Mouse (Mus musculus) frontal cortex, postnatal 14 days (tissue): ENCODE results near the gene Mapkapk3.

Experiments
- DNase-seq, 2 experiments: peaks; one replicate each; pipeline ENCODE4 v3.0.0; 2022; ENCODE audit warnings: low spot score in 2 of 2

Mapkapk3 gene

GRCm38 (mm10) chr9:107290897-107291296 lies 1.2 kb upstream of the Mapkapk3 start:
- peak in 1 of 2 experiments; percentile 71 for DNase-seq

DNA sequence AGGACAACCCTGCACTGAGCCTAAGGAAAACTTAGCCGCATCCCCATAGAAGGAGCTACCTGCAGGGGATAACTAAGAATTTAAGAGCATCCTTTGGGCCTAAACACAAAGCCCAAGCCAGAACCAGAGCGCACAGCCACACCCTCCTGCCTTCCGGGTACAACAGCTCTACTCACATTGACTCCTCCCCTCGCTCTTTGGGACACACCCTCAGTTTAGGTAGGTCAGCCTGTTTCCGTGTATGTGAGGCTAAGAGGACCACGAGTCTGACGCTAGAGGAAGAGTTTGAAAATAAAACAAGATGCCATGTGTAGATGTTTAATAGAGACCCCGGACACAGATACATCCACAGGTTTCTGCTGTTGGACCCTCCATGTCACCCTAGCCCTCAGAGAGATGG lies 966 bp downstream of the Mapkapk3 start:
- no peak for DNase-seq

- DNase-seq, result no peak
Measured at GRCm38 (mm10) chr9:107288105-107288650, 1.5 kb downstream of the Mapkapk3 start.

DNA sequence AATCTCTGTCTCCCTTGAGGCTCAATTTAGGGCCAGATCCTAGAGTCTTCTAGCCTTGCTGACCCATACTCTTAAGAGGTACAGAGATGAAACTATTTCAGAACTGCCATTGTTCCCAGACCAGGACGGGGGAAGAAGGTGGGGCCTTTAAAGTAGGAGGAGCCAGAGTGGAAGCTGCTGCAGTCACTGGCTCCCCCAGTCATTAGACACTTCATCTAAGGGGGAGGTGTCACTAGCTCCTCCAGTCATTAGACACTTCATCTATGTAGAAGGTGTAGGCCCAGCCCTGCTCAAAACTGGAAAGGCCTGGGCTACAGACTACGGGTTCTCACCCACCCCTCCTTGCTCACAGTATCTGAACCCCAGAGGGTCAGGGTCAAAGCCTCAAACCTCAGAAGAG lies 2.4 kb downstream of the Mapkapk3 start:
- DNase-seq, result no peak

DNA sequence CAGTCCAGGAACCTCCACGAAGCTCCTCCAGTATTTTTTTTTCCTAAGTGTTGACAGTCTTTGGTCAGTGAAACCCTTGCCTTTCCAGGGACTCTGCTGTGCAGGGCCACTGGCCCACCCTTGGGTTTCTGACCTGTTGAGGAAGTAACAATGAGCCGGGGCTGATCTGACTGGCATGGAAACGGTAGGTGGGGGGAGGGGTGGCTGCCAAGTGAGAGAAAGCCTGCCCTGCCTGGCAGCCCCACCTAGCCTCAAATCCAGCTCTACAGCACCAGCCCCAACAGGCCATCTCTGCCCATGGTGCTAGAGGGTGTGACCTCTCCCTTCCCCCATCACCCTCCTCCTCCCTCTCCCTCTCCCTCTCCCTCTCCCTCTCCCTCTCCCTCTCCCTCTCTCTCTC lies 4.7 kb downstream of the Mapkapk3 start:
- DNase-seq, result no peak

GRCm38 (mm10) chr9:107282951-107283350 lies 6.7 kb downstream of the Mapkapk3 start:
- no peak for DNase-seq

GRCm38 (mm10) chr9:107281241-107281987 lies 8.3 kb downstream of the Mapkapk3 start:
- DNase-seq, result no peak

- DNase-seq, result no peak
Measured at GRCm38 (mm10) chr9:107280322-107281027, 9.2 kb downstream of the Mapkapk3 start.

- no peak for DNase-seq
Measured at GRCm38 (mm10) chr9:107279378-107280321, 10.0 kb downstream of the Mapkapk3 start.

GRCm38 (mm10) chr9:107278527-107279377 lies 10.9 kb downstream of the Mapkapk3 start:
- no peak for DNase-seq

DNA sequence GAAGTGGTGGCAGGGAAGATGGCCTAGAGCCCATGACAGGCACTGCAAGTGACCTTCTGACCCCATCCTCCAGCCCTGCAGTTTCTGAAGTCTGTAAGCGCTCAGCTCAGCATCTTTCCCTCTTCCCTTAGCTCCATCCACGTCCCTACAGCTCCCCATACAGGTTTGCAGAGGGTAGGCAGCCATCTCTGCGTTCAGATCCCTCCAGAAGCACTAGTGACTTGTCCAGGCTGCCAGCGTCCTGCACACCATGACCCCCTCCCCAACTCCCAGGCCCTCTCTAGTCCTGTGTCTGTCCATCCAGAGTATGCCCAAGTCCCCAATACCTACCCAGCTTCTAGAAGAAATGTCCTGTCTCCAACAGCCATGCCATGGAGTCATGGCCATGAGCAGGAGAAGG lies 11.6 kb downstream of the Mapkapk3 start:
- no peak for DNase-seq

DNA sequence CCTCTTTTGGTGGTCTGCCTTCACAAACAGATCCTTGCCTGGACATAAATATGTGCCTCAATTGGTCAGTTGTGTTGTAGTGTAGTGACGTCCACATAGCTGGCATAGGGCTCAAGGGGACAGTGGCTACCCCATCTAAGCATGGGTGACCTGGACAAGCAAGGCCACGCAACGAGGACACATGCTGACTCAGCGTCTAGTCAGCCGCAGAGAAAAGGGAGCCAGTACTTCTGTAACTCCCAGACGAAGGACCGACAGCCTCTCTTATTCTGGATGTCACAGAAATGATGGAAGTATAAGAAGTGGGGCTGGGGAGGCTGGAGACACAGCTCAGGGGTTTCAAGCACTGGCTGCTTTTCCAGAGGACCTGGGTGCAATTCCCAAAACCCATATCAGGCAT lies 12.1 kb downstream of the Mapkapk3 start:
- DNase-seq, result no peak

DNA sequence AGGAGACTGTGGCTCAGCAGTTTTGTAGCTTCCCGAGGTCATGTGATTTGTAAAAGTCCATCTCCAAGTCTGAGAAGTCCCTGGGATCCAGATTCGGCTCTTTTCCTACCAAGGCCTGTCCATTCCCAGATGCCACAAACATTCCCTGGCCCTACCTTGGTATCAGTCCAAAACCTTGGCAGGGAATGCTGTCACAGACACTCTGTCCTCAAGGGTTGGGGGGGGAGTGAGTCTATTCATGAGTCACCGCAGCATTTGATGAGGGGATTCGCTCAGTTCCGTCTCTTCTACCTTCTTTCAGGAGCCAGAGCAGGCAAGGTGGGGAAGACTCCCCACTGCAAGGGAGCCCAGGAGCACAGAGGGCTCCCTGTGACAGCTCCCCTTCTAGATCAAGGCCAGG lies 14.0 kb downstream of the Mapkapk3 start:
- DNase-seq, result no peak

- DNase-seq, result no peak
Measured at GRCm38 (mm10) chr9:107274751-107275150, 14.9 kb downstream of the Mapkapk3 start.

DNA sequence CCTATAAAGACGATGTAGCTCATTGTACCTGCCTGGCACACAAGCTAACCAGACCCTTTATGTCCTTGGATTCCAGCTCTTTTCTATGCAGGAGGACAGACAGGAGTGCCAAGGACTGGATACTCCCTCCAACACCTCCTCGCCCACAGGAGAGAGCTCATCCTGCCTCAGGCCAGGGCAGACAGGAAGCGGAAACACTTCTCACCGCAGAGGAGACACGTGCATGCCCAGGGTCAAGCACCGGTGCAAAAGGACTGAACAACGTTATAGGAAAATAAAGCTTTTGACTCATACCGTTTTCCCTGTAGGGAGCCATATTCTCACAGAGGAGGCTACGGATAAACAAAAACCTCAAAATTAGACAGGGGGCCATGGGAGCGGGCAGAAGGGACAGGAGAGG lies 16.5 kb downstream of the Mapkapk3 start:
- DNase-seq, result no peak

GRCm38 (mm10) chr9:107272284-107272683 lies 17.4 kb downstream of the Mapkapk3 start:
- no peak for DNase-seq

GRCm38 (mm10) chr9:107271177-107271938 lies 18.3 kb downstream of the Mapkapk3 start:
- no peak for DNase-seq

DNA sequence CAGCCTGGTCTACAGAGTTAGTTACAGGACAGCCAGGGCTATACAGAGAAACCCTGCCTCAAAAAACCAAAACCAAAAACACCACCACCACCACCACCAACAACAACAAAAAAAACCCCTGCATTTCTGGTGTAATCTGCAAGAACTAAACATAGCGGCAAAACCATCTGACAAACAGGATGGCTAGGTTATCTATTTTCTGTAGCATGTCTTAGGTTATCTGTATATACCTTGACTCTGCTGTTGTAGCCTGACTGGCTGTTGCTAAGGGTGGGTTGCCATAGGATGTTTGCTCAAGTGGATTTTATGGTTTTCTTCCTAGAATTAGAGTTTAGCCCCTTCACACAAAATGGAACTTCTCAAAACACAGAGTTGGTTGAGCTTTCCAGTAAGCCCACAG lies 19.9 kb downstream of the Mapkapk3 start:
- DNase-seq, result no peak

GRCm38 (mm10) chr9:107267721-107268402 lies 21.8 kb downstream of the Mapkapk3 start:
- DNase-seq, result no peak

GRCm38 (mm10) chr9:107267028-107267427 lies 22.6 kb downstream of the Mapkapk3 start:
- no peak for DNase-seq
